Mouse (Mus musculus): ENCODE results near the gene C1qtnf9. TPM values are rescaled to one million over a fixed set of nuclear protein-coding genes. Genes with fewer than 3 reads are reported as not detected.

Gene C1qtnf9
- total RNA-seq, 2 experiments from 2014 or later: not detected

DNA sequence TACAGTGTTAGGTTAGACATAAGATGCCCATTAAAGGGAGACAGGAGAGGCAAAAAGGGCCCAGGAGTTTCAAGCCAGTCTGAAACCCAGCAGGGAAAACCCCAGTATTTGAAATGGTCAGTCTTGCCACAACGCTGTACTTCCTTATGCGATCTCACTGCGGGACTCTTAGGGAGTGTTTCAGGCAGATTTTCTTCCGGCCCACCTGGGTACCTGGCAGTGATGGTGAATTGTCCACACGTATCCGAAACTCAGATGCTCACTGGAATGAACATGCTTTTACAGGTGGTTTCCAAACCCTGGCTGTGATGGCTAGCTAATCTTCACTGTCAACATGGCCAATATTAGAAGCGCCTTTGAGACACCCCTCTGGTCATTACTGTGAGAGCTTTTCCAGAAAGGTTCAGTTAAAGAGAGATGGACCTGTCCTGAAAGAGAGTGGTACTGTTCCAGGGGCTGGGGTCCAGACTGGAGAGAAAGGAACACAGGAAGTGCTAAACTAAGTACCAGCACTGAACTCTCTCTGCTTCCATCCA is 14.3 kb downstream of the C1qtnf9 start:
- ATAC-seq (replicated peaks; ENCODE audit: poor library complexity, severe bottlenecking): no peak

DNA sequence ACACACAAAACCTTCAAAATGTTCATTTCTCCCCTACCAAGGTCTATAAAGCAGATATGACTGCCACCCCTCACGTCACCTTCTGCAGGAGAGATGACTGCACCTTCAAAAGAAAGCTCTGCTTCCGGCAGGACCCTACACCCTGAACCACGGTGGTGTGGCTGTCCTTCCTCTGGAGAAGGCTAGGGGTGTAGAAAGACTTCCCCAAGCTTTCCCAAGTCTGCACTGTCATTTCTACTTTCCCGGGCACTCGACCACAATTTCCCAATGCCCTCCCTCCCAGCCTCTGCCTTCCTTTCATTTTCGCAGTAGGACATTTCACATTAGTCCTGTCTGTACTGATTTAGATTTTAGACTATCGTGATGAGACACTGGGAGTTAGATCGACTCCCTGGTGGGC is 15.3 kb downstream of the C1qtnf9 start:
- peak; percentile 80 for ATAC-seq (replicated peaks; ENCODE audit: poor library complexity, severe bottlenecking)

GRCm38 (mm10) chr14:60784427-60785315 is 16.7 kb downstream of the C1qtnf9 start, which contains the start of gene Mipep:
Gene Mipep (plus strand): TSS chr14:60784573.
- peak; percentile 85 for ATAC-seq (replicated peaks; ENCODE audit: poor library complexity, severe bottlenecking)

GRCm38 (mm10) chr14:60790103-60790502 is 22.2 kb downstream of the C1qtnf9 start:
- ATAC-seq (replicated peaks; ENCODE audit: poor library complexity, severe bottlenecking): peak; percentile 86

GRCm38 (mm10) chr14:60796600-60797322 is 28.8 kb downstream of the C1qtnf9 start:
- ATAC-seq (replicated peaks; ENCODE audit: poor library complexity, severe bottlenecking): no peak

GRCm38 (mm10) chr14:60797596-60797995 is 29.7 kb downstream of the C1qtnf9 start:
- no peak for ATAC-seq (replicated peaks; ENCODE audit: poor library complexity, severe bottlenecking)

DNA sequence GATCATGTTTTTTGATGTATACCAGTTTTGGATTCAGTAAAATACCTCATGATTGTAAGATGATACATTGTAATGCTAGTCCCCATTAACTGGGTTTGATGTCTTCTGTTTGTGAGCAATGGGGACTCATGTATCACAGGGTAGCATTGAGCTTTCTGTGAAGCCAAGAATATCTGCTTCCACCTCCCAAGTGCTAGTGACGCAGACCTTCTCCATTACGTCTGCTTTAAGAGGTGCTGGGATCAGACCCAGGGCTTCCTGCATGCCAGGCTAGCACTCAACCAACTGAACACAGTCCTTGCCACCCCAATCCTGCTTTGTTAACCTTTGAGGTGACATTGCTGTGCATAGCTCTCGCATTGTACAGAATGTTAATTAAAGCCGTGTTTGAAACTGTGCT is 30.8 kb downstream of the C1qtnf9 start:
- ATAC-seq (replicated peaks; ENCODE audit: poor library complexity, severe bottlenecking): no peak

DNA sequence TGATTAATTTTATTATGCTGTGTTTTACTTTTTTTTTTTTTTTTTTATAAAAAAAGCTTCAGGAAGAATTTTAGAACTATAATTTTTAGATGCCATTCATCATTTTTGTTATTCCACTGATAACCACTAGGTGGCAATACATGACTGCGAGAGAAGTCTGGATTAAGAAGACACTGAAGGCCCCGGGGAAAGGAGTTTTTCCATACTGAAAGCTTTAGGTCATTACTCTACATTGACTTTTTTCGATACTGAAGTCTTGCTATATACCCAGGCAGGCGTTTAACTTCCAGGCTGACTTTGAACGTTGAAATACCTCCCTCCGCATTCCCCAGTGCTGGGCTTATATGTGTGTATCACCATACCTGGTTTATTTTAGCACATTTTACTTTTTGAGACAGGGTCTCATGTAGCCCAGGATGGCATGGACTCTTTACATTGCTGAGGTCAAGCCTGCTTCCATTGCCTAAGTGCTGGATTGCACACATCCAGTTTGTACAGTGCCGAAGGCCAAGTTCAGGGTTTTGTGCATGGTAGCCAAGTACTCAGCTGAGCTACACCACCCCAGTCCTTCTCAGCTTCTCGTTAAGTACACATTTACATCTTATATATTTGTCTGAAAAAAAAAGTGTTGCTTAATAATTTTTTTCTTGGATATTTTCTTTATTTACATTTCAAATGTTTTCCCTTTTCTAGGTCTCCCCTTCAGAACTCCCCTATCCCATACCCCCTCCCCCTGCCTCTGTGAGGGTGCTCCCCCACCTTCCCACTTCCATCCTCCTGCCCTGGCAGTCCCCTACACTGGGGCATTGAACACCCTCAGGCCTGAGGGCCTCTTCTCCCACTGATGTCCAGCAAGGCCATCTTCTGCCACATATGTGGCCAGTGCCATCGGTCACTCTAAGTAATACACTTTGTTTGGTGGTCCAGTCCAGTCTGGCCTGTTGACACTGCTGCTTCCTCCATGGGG is 32.1 kb downstream of the C1qtnf9 start:
- ATAC-seq (replicated peaks; ENCODE audit: poor library complexity, severe bottlenecking): peak; percentile 35; the same call in 1 of the 2 replicates

GRCm38 (mm10) chr14:60802026-60802425 is 34.1 kb downstream of the C1qtnf9 start:
- ATAC-seq (replicated peaks; ENCODE audit: poor library complexity, severe bottlenecking): no peak

DNA sequence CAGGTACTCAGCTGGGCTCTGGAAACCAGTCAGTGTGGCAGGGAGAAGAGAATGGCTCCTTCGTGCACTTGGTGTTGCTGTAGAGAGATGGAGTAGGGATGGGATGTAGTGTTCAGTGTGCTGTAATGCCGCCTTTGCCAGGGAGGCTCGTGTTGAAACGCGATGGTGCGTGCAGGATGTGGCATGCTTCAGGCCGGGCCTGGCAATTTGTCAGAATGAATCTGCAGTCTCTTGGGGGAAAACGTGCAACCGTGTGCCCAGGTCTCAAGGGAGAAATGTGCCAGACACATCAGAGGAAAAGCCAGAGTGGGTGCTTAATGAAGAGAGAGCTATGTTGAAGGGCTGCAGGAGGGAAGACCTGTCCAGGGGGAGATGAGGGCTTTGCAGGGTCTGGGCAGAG is 37.0 kb downstream of the C1qtnf9 start:
- no peak for ATAC-seq (replicated peaks; ENCODE audit: poor library complexity, severe bottlenecking)

- ATAC-seq (replicated peaks; ENCODE audit: poor library complexity, severe bottlenecking): no peak
These were observed 37.9 kb downstream of the C1qtnf9 start for GRCm38 (mm10) chr14:60805871-60806270.

DNA sequence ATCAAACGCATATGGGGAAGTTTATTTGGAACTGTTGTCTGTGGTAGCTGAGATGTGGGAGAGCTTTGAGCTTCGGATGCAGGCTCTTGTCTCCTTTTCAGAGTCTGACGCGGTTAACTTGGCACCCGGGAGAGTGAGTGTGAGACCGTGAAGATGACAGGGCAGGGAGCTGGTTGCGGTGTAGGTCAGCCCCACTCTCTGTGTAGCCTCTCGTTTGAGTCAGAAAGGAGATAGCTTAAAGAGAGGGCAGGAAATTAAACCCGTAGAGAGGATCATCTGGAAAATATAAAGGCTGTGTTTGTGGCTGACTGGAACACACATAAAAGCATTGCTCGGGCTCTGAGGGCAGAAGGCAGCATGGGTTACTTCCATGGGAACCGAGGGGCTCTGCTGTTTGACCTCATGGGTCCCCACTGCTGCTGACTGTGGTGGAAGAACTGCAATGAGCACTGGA is 39.0 kb downstream of the C1qtnf9 start:
- no peak for ATAC-seq (replicated peaks; ENCODE audit: poor library complexity, severe bottlenecking)

DNA sequence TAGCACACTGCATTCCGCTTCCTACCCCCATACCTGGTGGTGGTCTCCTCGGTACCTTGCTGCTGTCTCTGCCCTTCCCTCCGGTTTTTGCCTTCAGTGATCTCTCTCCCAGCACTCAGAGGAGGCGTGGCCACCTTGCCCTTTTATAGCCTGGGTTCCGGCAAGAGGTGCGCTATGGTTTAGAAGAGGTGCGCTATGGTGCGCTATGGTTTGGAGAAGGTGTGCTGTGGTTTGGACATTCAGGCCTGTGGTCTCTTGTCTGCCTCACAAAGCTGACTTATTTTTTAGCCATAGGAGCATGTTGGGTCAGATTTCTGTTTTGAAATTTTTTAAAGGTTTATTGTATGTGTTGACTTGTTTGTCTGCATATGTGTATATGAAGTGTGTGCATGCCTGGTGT is 41.9 kb downstream of the C1qtnf9 start:
- no peak for ATAC-seq (replicated peaks; ENCODE audit: poor library complexity, severe bottlenecking)

DNA sequence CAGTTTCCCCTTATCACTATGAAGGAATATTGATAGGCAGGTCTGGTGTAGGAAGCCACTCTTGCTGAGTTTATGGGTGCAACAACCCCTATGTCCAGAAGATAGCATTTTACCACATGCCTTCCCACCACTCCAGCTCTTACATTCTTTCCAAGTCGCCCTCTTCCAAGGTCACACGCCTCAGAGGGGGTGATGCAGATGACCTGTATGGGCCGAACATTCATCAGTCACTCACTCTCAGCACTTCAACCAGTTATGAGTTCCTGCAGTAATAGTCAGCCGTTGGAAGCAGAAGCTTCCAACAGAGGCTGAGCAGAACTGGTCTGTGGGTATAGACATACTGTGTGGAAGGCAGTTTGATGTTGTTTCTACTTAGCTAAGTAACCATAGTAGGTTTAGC is 43.6 kb downstream of the C1qtnf9 start:
- ATAC-seq (replicated peaks; ENCODE audit: poor library complexity, severe bottlenecking): no peak

DNA sequence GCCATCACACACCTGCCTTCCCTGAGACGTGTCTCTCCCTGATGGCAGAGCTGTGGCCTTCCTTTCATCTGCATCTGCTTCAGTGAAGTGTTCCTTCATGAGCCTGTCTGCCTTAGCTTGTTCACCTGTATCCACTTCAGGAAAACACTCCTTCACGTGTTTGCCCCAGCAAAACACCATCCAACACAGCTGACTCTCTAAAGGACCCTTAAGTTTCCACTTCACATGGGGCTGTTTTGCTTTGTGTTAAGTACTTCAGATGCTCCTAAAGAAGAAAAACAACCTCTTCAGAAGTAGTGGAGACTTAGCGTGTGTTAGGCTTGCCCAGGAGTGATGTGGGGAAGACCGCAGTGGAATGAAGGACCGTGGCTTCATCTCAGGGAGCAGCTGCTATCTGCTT is 47.2 kb downstream of the C1qtnf9 start:
- ATAC-seq (replicated peaks; ENCODE audit: poor library complexity, severe bottlenecking): no peak

DNA sequence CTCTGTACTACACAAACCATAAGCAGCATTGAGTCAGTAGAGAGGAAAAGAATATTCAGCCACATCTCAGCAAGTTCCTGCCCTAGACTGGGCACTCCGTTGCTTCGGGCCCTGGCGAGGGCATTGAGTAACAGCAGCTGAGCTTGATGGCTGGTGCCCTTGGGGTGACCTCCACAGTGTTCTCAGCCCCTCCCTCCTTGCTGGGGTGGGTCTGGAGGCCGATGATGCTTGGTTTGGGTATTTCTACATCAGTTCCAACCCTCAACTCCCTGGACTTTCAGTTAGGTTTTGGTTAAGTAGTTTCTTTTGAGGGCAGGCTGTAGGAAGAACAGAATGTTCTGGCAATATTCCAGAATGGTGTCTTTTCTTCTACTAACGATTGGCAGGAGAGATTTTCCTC is 50.1 kb downstream of the C1qtnf9 start:
- ATAC-seq (replicated peaks; ENCODE audit: poor library complexity, severe bottlenecking): no peak

DNA sequence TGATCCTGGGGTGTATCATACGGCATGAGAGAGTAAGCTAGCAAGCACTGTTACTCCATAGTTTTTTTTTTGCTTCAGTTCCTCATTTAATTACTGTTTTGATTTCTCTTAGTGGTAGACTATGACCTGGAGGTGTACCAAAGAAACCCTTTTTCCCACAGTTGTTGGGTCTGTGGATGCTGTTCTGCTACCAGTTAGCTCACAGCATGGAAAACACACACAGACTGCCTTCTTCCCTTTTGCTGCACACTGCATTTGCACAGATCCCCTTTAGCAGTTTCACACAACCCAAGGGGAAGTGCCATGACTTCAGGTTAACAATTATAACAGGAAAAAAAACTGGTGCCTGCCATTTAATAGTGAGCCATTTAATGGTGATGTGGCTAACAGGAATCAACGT is 62.2 kb downstream of the C1qtnf9 start:
- peak; percentile 56 for ATAC-seq (replicated peaks; ENCODE audit: poor library complexity, severe bottlenecking)

Measured in granulocyte monocyte progenitor cell, adult 5-6 weeks (primary cell).